Mouse (Mus musculus) forebrain, embryonic 15.5 days (tissue): ENCODE results near the gene Vmn1r188. TPM values are rescaled to one million over a fixed set of nuclear protein-coding genes. Genes with fewer than 3 reads are reported as not detected.
"Not testable (repeated sequence)": the region's sequence is repeated elsewhere in the genome, so short reads cannot be mapped to it uniquely, and the experiment has no call there.

Source experiments
- ATAC-seq: fragments of 200-750 bp; cut with Nextera tagmentation; replicated peaks from 2 replicates; pipeline ENCODE4 v1.8.0; 2017; ENCODE audit warnings: mild to moderate bottlenecking, moderate TSS enrichment, moderate library complexity
- H3K27ac ChIP-seq: fragments of 300-500 bp; sonication (generic); replicated peaks from 2 replicates; pipeline ENCODE4 v1.5.1; 2015; ENCODE audit warnings: mild to moderate bottlenecking, inconsistent platforms
- H3K27me3 ChIP-seq: fragments of 300-500 bp; sonication (generic); 2 replicates; pipeline ENCODE4 v1.6.1; 2015; ENCODE audit warnings: inconsistent platforms
- H3K36me3 ChIP-seq: fragments of 300-500 bp; sonication (generic); 2 replicates; pipeline ENCODE4 v1.6.1; 2015; ENCODE audit warnings: mild to moderate bottlenecking, inconsistent platforms
- H3K4me1 ChIP-seq: fragments of 300-500 bp; sonication (generic); 2 replicates; pipeline ENCODE4 v1.6.1; 2015; ENCODE audit warnings: inconsistent platforms
- H3K4me2 ChIP-seq: fragments of 300-500 bp; sonication (generic); replicated peaks from 2 replicates; pipeline ENCODE4 v1.6.1; 2015; ENCODE audit warnings: mild to moderate bottlenecking, inconsistent platforms
- H3K4me3 ChIP-seq: fragments of 300-500 bp; sonication (generic); 2 replicates; pipeline ENCODE4 v1.5.1; 2015; ENCODE audit warnings: mild to moderate bottlenecking, inconsistent platforms
- H3K9ac ChIP-seq: fragments of 300-500 bp; sonication (generic); replicated peaks from 2 replicates; pipeline ENCODE4 v1.6.1; 2015; ENCODE audit warnings: mild to moderate bottlenecking, inconsistent platforms
- H3K9me3 ChIP-seq: fragments of 300-500 bp; sonication (generic); 2 replicates; pipeline ENCODE4 v1.6.1; 2016; ENCODE audit warnings: inconsistent platforms
- WGBS: fragments of 180-500 bp; shearing (Covaris S2); methylation state at CpG from one replicate; pipeline ENCODE4 v1.1.7; 2015; ENCODE audit warnings: mixed read lengths; 5-methylcytosine and 5-hydroxymethylcytosine counted together
- polyA plus RNA-seq: library from polyadenylated mRNA; unstranded; fragments of >200 nt; fragmentation: Nextera tagmentation; extraction: Ambion mirVana; gene quantifications from 2 replicates; pipeline ENCODE4 v1.2.1, GENCODE M21; 2015

The Vmn1r188 gene
- polyA plus RNA-seq, 1 experiment from 2014 or later, result not detected

GRCm38 (mm10) chr13:22041651-22042567 lies 42.3 kb upstream of the Vmn1r188 start:
- peak overlapping the region; percentile 33 for H3K9ac ChIP-seq
- H3K4me3 ChIP-seq, result peak overlapping the region; percentile 48
- no peaks in the 10 kb centered on the region for H3K27me3 ChIP-seq
- ATAC-seq, result peak; percentile 2; the same call in 1 of the 2 replicates
- peak overlapping the region; percentile 84 for H3K4me2 ChIP-seq
- no peaks in the 10 kb centered on the region for H3K36me3 ChIP-seq
- 2% methylated on average over 13 of the region's 13 CpGs for WGBS
- no peaks in the 10 kb centered on the region for H3K9me3 ChIP-seq
- H3K4me1 ChIP-seq, result peaks cover 33% of the 10 kb centered on the region
- peak overlapping the region; percentile 91 for H3K27ac ChIP-seq

- not testable (repeated sequence) for H3K36me3 ChIP-seq, H3K27me3 ChIP-seq, H3K9me3 ChIP-seq
- ATAC-seq, result peak; percentile 93
- H3K4me1 ChIP-seq, result peaks cover 33% of the 10 kb centered on the region
- H3K4me2 ChIP-seq, result peak within 1 kb of the TSS; percentile 84
- peak within 1 kb of the TSS; percentile 51 for H3K9ac ChIP-seq
- peak within 1 kb of the TSS; percentile 48 for H3K4me3 ChIP-seq
- WGBS, result under 1% methylated on average over 45 of the region's 80 CpGs
- H3K27ac ChIP-seq, result peak within 1 kb of the TSS; percentile 91
Measured at GRCm38 (mm10) chr13:22042568-22043502, 41.4 kb upstream of the Vmn1r188 start, which contains the start of the genes Hist1h2ag and Hist1h2bj. TSS of gene Hist1h2ag (minus strand) at chr13:22042944. TSS of gene Hist1h2bj (plus strand) at chr13:22043214.

GRCm38 (mm10) chr13:22043503-22044431 lies 40.5 kb upstream of the Vmn1r188 start:
- H3K4me1 ChIP-seq, result peaks cover 33% of the 10 kb centered on the region
- peak overlapping the region; percentile 89 for H3K27ac ChIP-seq
- no peaks in the 10 kb centered on the region for H3K27me3 ChIP-seq
- no peaks in the 10 kb centered on the region for H3K36me3 ChIP-seq
- peak overlapping the region; percentile 51 for H3K9ac ChIP-seq
- ATAC-seq, result peak; percentile 14
- peak overlapping the region; percentile 46 for H3K4me3 ChIP-seq
- WGBS, result under 1% methylated on average over 14 of the region's 14 CpGs
- no peaks in the 10 kb centered on the region for H3K9me3 ChIP-seq
- H3K4me2 ChIP-seq, result peak overlapping the region; percentile 84

GRCm38 (mm10) chr13:22044432-22045155 lies 39.6 kb upstream of the Vmn1r188 start:
- no peak overlapping the region for H3K9ac ChIP-seq
- H3K4me1 ChIP-seq, result peaks cover 34% of the 10 kb centered on the region
- peak overlapping the region; percentile 89; the same call in 1 of the 2 replicates for H3K27ac ChIP-seq
- H3K27me3 ChIP-seq, result no peaks in the 10 kb centered on the region
- peak overlapping the region; percentile 46; the same call in 1 of the 2 replicates for H3K4me3 ChIP-seq
- H3K36me3 ChIP-seq, result no peaks in the 10 kb centered on the region
- no peak overlapping the region for H3K4me2 ChIP-seq
- H3K9me3 ChIP-seq, result no peaks in the 10 kb centered on the region
- no peak for ATAC-seq
- WGBS, result 79% methylated on average over 6 of the region's 6 CpGs

GRCm38 (mm10) chr13:22045311-22045710 lies 38.9 kb upstream of the Vmn1r188 start:
- Histone ChIP-seq H3K9me3 (no peaks in the 10 kb centered on the region), H3K4me1 (peaks cover 33% of the 10 kb centered on the region), H3K9ac (no peak overlapping the region), H3K4me3 (no peak overlapping the region), H3K27ac (no peak overlapping the region), H3K27me3 (no peaks in the 10 kb centered on the region), H3K36me3 (no peaks in the 10 kb centered on the region), H3K4me2 (no peak overlapping the region)
- 72% methylated on average over 2 of the region's 2 CpGs for WGBS
- no peak for ATAC-seq

- no peak overlapping the region for H3K9ac ChIP-seq
- no peak overlapping the region for H3K4me2 ChIP-seq
- H3K27ac ChIP-seq, result no peak overlapping the region
- H3K4me1 ChIP-seq, result peaks cover 13% of the 10 kb centered on the region
- no peaks in the 10 kb centered on the region for H3K9me3 ChIP-seq
- H3K27me3 ChIP-seq, result no peaks in the 10 kb centered on the region
- H3K36me3 ChIP-seq, result no peaks in the 10 kb centered on the region
- ATAC-seq, result no peak
- no peak overlapping the region for H3K4me3 ChIP-seq
- WGBS, result 85% methylated on average over 2 of the region's 2 CpGs
Measured at GRCm38 (mm10) chr13:22049041-22049440, 35.2 kb upstream of the Vmn1r188 start.

- H3K27me3 ChIP-seq, result no peaks in the 10 kb centered on the region
- peaks cover 9% of the 10 kb centered on the region for H3K4me1 ChIP-seq
- H3K9ac ChIP-seq, result peak overlapping the region; percentile 66
- ATAC-seq, result peak; percentile 32
- no peaks in the 10 kb centered on the region for H3K9me3 ChIP-seq
- no peaks in the 10 kb centered on the region for H3K36me3 ChIP-seq
- H3K4me3 ChIP-seq, result peak overlapping the region; percentile 61
- peak overlapping the region; percentile 65 for H3K4me2 ChIP-seq
- 1% methylated on average over 14 of the region's 14 CpGs for WGBS
- H3K27ac ChIP-seq, result peak overlapping the region; percentile 94
Measured at GRCm38 (mm10) chr13:22049737-22050440, 34.4 kb upstream of the Vmn1r188 start.

GRCm38 (mm10) chr13:22050591-22051522 lies 33.4 kb upstream of the Vmn1r188 start:
- under 1% methylated on average over 52 of the region's 52 CpGs for WGBS
- H3K27ac ChIP-seq, result peak overlapping the region; percentile 94
- H3K4me2 ChIP-seq, result peak overlapping the region; percentile 65
- peak overlapping the region; percentile 61 for H3K4me3 ChIP-seq
- peak overlapping the region; percentile 66 for H3K9ac ChIP-seq
- H3K9me3 ChIP-seq, result no peaks in the 10 kb centered on the region
- no peaks in the 10 kb centered on the region for H3K27me3 ChIP-seq
- peaks cover 9% of the 10 kb centered on the region for H3K4me1 ChIP-seq
- H3K36me3 ChIP-seq, result no peaks in the 10 kb centered on the region
- ATAC-seq, result peak; percentile 96

GRCm38 (mm10) chr13:22051523-22051859 lies 32.7 kb upstream of the Vmn1r188 start:
- Histone ChIP-seq H3K4me2 (peak overlapping the region; percentile 65), H3K4me3 (peak overlapping the region; percentile 61), H3K36me3 (no peaks in the 10 kb centered on the region), H3K9ac (peak overlapping the region; percentile 66), H3K27ac (peak overlapping the region; percentile 94), H3K9me3 (no peaks in the 10 kb centered on the region), H3K4me1 (peaks cover 9% of the 10 kb centered on the region), H3K27me3 (no peaks in the 10 kb centered on the region)
- ATAC-seq, result peak; percentile 60; the same call in 1 of the 2 replicates
- 14% methylated on average over 5 of the region's 5 CpGs for WGBS
